Mouse (Mus musculus) small intestine, adult 2 months (tissue): Measurements from ENCODE around the gene Fancc.

ENCODE experiments used
- CTCF ChIP-seq: fragments of 200-500 bp; IDR thresholded peaks from 2 replicates; pipeline ENCODE4 v1.5.1; 2012; ENCODE audit warnings: low read depth, mild to moderate bottlenecking, control low read depth, inconsistent platforms, low read length, moderate library complexity, mixed read lengths; ENCODE audit not compliant: insufficient replicate concordance, insufficient read length; ENCODE audit errors: extremely low read depth
- POLR2A ChIP-seq: fragments of 200-500 bp; IDR thresholded peaks from 2 replicates; pipeline ENCODE4 v1.6.1; 2012; ENCODE audit warnings: low read depth, mild to moderate bottlenecking, control low read depth, inconsistent platforms, low read length, moderate library complexity

DNA sequence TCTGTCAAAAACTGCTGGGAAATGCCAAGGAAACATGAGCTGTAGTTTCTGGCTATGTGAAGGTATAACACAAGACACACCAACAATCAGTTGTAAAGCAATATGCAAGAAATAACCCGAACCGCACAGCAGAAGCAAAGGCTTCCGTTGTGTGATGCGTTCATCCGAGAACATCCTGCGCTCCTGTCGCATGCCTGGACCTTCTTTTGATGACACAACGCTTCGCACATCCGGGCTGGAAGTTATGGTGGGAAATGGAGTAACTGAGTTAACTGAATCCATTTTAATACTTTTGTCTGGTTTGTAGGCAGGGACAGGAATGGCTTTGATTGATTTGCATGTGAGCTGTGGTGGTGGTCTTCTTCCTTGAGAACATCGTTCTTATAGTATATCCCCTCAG lies 249.4 kb downstream of the Fancc start:
- no peak for TF ChIP-seq CTCF
- TF ChIP-seq POLR2A: no peak
